Mouse (Mus musculus): ENCODE results near the gene Eml3. TPM values are rescaled to one million over a fixed set of nuclear protein-coding genes. Genes with fewer than 3 reads are reported as not detected.
A peak's percentile ranks its signal among the peaks of the same experiment; 100 is the strongest.

Gene Eml3
- total RNA-seq, 2 experiments from 2014 or later = 3.4 to 6.2 TPM

- DNase-seq = no peak
- Histone ChIP-seq H3K4me3 (peak overlapping the region; percentile 100), H3K27ac (peak overlapping the region; percentile 70)
- TF ChIP-seq CTCF (IDR thresholded peaks at IDR 0.05) = no peak
- intact Hi-C loops (cut with DNase I) = no loop called here
Observed at GRCm38 (mm10) chr19:8945251-8945650, 15.9 kb downstream of the Eml3 start.

- DNase-seq = no peak
- intact Hi-C loops (cut with DNase I) = no loop called here
- Histone ChIP-seq H3K4me3 (no peak overlapping the region), H3K27ac (no peak overlapping the region)
- TF ChIP-seq CTCF (IDR thresholded peaks at IDR 0.05) = no peak
Observed at GRCm38 (mm10) chr19:8946929-8947328, 17.6 kb downstream of the Eml3 start.

- intact Hi-C loops (cut with DNase I) = no loop called here
- no peak for DNase-seq
- Histone ChIP-seq H3K4me3 (no peak overlapping the region), H3K27ac (no peak overlapping the region)
- no peak for TF ChIP-seq CTCF (IDR thresholded peaks at IDR 0.05)
Observed at GRCm38 (mm10) chr19:8950190-8950589, 20.8 kb downstream of the Eml3 start.

GRCm38 (mm10) chr19:8952241-8952640, 22.9 kb downstream of the Eml3 start:
- peak overlapping the region; percentile 90; the same call in 1 of the 2 replicates for H3K27ac ChIP-seq
- no peak for DNase-seq
- TF ChIP-seq CTCF (IDR thresholded peaks at IDR 0.05) = no peak
- intact Hi-C loops (cut with DNase I) = no loop called here
- no peak overlapping the region for H3K4me3 ChIP-seq

GRCm38 (mm10) chr19:8953135-8954039, 24.0 kb downstream of the Eml3 start, which contains the start of gene Tut1:
Gene Tut1 (plus strand): TSS chr19:8953847.
- H3K4me3 ChIP-seq = peak within 1 kb of the TSS; percentile 98
- DNase-seq = peak; percentile 90
- TF ChIP-seq CTCF (IDR thresholded peaks at IDR 0.05) = no peak
- H3K27ac ChIP-seq = peak within 1 kb of the TSS; percentile 90
- intact Hi-C loops (cut with DNase I) = no loop called here

- peak overlapping the region; percentile 98 for H3K4me3 ChIP-seq
- intact Hi-C loops (cut with DNase I) = no loop called here
- H3K27ac ChIP-seq = peak overlapping the region; percentile 90
- no peak for TF ChIP-seq CTCF (IDR thresholded peaks at IDR 0.05)
- no peak for DNase-seq
Observed at GRCm38 (mm10) chr19:8954171-8954570, 24.8 kb downstream of the Eml3 start.

GRCm38 (mm10) chr19:8962256-8962655, 32.9 kb downstream of the Eml3 start:
- intact Hi-C loops (cut with DNase I) = no loop called here
- H3K27ac ChIP-seq = no peak overlapping the region
- peak; percentile 10 for DNase-seq
- no peak for TF ChIP-seq CTCF (IDR thresholded peaks at IDR 0.05)
- H3K4me3 ChIP-seq = no peak overlapping the region

GRCm38 (mm10) chr19:8965075-8965474, 35.7 kb downstream of the Eml3 start:
- intact Hi-C loops (cut with DNase I) = no loop called here
- Histone ChIP-seq H3K27ac (peak overlapping the region; percentile 98), H3K4me3 (no peak overlapping the region)
- DNase-seq = peak; percentile 26
- TF ChIP-seq CTCF (IDR thresholded peaks at IDR 0.05) = no peak

GRCm38 (mm10) chr19:8965771-8966170, 36.4 kb downstream of the Eml3 start:
- DNase-seq = peak; percentile 60
- intact Hi-C loops (cut with DNase I) = loop anchor here (2.0 kb wide), 1 partner anchor 45 kb away; the partner anchor contains the start of gene B3gat3
- no peak for TF ChIP-seq CTCF (IDR thresholded peaks at IDR 0.05)
- H3K4me3 ChIP-seq = peak overlapping the region; percentile 92
- peak overlapping the region; percentile 98 for H3K27ac ChIP-seq

- intact Hi-C loops (cut with DNase I) = loop anchor here (2.0 kb wide), 1 partner anchor 45 kb away; the partner anchor contains the start of gene B3gat3
- TF ChIP-seq CTCF (IDR thresholded peaks at IDR 0.05) = no peak
- peak overlapping the region; percentile 92 for H3K4me3 ChIP-seq
- DNase-seq = no peak
- H3K27ac ChIP-seq = peak overlapping the region; percentile 98
Observed at GRCm38 (mm10) chr19:8966198-8966589, 36.8 kb downstream of the Eml3 start.

- TF ChIP-seq CTCF (IDR thresholded peaks at IDR 0.05) = no peak
- intact Hi-C loops (cut with DNase I) = loop anchor here (2.0 kb wide), 1 partner anchor 46 kb away; the partner anchor contains the start of gene B3gat3
- peak within 1 kb of the TSS; percentile 98 for H3K27ac ChIP-seq
- peak; percentile 99 for DNase-seq
- H3K4me3 ChIP-seq = peak within 1 kb of the TSS; percentile 92
Observed at GRCm38 (mm10) chr19:8966590-8967372, 37.4 kb downstream of the Eml3 start, which contains the start of gene Eef1g. Gene Eef1g (plus strand): TSS chr19:8967041.

GRCm38 (mm10) chr19:8967373-8967743, 38.0 kb downstream of the Eml3 start:
- TF ChIP-seq CTCF (IDR thresholded peaks at IDR 0.05) = no peak
- peak overlapping the region; percentile 98 for H3K27ac ChIP-seq
- intact Hi-C loops (cut with DNase I) = loop anchor here (2.0 kb wide), 1 partner anchor 47 kb away; the partner anchor contains the start of gene B3gat3
- peak overlapping the region; percentile 92 for H3K4me3 ChIP-seq
- no peak for DNase-seq
